Mouse (Mus musculus): Measurements from ENCODE around the gene Abo. TPM values are rescaled to one million over a fixed set of nuclear protein-coding genes. Genes with fewer than 3 reads are reported as not detected.
"Not testable (repeated sequence)": the region's sequence is repeated elsewhere in the genome, so short reads cannot be mapped to it uniquely, and the experiment has no call there.

Abo gene
- polyA plus RNA-seq, 1 experiment from 2014 or later = not detected

- H3K4me2 ChIP-seq (ENCODE audit: low read length) = no peak overlapping the region
- 88% methylated on average over 4 of the region's 4 CpGs for WGBS
- no peak overlapping the region for H3K27ac ChIP-seq (ENCODE audit: low read depth, low read length)
- H3K9ac ChIP-seq (ENCODE audit: low read length) = no peak overlapping the region
- H3K4me1 ChIP-seq (ENCODE audit: control insufficient read depth, insufficient read depth, low read length) = no peaks in the 10 kb centered on the region
- no peak for DNase-seq (ENCODE audit: low spot score)
- no peak for ATAC-seq
- H3K27me3 ChIP-seq (replicated peaks; ENCODE audit: control insufficient read depth, insufficient read depth, low read length) = no peaks in the 10 kb centered on the region
- H3K4me3 ChIP-seq (ENCODE audit: low read depth, low read length) = no peak overlapping the region
- H3K36me3 ChIP-seq (ENCODE audit: control insufficient read depth, insufficient read depth, low read length) = peaks cover 83% of the 10 kb centered on the region
- H3K9me3 ChIP-seq (replicated peaks; ENCODE audit: control insufficient read depth, low read length) = no peaks in the 10 kb centered on the region
These were observed 31.1 kb upstream of the Abo start for GRCm38 (mm10) chr2:26895898-26896297.

GRCm38 (mm10) chr2:26886170-26886569, 21.4 kb upstream of the Abo start:
- WGBS = 49% methylated on average over 4 of the region's 4 CpGs
- not testable (repeated sequence) for H3K4me2 ChIP-seq (ENCODE audit: low read length); ATAC-seq

GRCm38 (mm10) chr2:26885541-26885940, 20.8 kb upstream of the Abo start:
- H3K4me3 ChIP-seq (ENCODE audit: low read depth, low read length); H3K9ac ChIP-seq (ENCODE audit: low read length); ATAC-seq; H3K27me3 ChIP-seq (replicated peaks; ENCODE audit: control insufficient read depth, insufficient read depth, low read length); DNase-seq (ENCODE audit: low spot score); H3K4me2 ChIP-seq (ENCODE audit: low read length); H3K27ac ChIP-seq (ENCODE audit: low read depth, low read length); H3K9me3 ChIP-seq (replicated peaks; ENCODE audit: control insufficient read depth, low read length); H3K4me1 ChIP-seq (ENCODE audit: control insufficient read depth, insufficient read depth, low read length): not testable (repeated sequence)
- H3K36me3 ChIP-seq (ENCODE audit: control insufficient read depth, insufficient read depth, low read length) = peaks cover 18% of the 10 kb centered on the region
- 76% methylated on average over 2 of the region's 2 CpGs for WGBS

More at GRCm38 (mm10) chr2:26886170-26886569, 21.4 kb upstream of the Abo start:
- not testable (repeated sequence) for DNase-seq (ENCODE audit: low spot score); H3K4me1 ChIP-seq (ENCODE audit: control insufficient read depth, insufficient read depth, low read length); H3K4me3 ChIP-seq (ENCODE audit: low read depth, low read length); H3K27me3 ChIP-seq (replicated peaks; ENCODE audit: control insufficient read depth, insufficient read depth, low read length); H3K9me3 ChIP-seq (replicated peaks; ENCODE audit: control insufficient read depth, low read length); H3K27ac ChIP-seq (ENCODE audit: low read depth, low read length); H3K9ac ChIP-seq (ENCODE audit: low read length)
- peaks cover 24% of the 10 kb centered on the region for H3K36me3 ChIP-seq (ENCODE audit: control insufficient read depth, insufficient read depth, low read length)

- Histone ChIP-seq H3K4me2 (ENCODE audit: low read length) (no peak overlapping the region), H3K27ac (ENCODE audit: low read depth, low read length) (no peak overlapping the region), H3K4me3 (ENCODE audit: low read depth, low read length) (no peak overlapping the region), H3K9ac (ENCODE audit: low read length) (no peak overlapping the region), H3K4me1 (ENCODE audit: control insufficient read depth, insufficient read depth, low read length) (no peaks in the 10 kb centered on the region), H3K36me3 (ENCODE audit: control insufficient read depth, insufficient read depth, low read length) (no peaks in the 10 kb centered on the region), H3K27me3 (replicated peaks; ENCODE audit: control insufficient read depth, insufficient read depth, low read length) (no peaks in the 10 kb centered on the region), H3K9me3 (replicated peaks; ENCODE audit: control insufficient read depth, low read length) (no peaks in the 10 kb centered on the region)
- DNase-seq (ENCODE audit: low spot score) = no peak
- ATAC-seq = no peak
These were observed 13.8 kb upstream of the Abo start for GRCm38 (mm10) chr2:26878571-26878970.

GRCm38 (mm10) chr2:26870666-26871065, 5.9 kb upstream of the Abo start:
- DNase-seq (ENCODE audit: low spot score) (no peak), ATAC-seq (no peak)
- H3K4me1 ChIP-seq (ENCODE audit: control insufficient read depth, insufficient read depth, low read length) = no peaks in the 10 kb centered on the region
- H3K4me2 ChIP-seq (ENCODE audit: low read length) = no peak overlapping the region
- no peaks in the 10 kb centered on the region for H3K36me3 ChIP-seq (ENCODE audit: control insufficient read depth, insufficient read depth, low read length)
- no peak overlapping the region for H3K4me3 ChIP-seq (ENCODE audit: low read depth, low read length)
- H3K9me3 ChIP-seq (replicated peaks; ENCODE audit: control insufficient read depth, low read length) = no peaks in the 10 kb centered on the region
- WGBS = 75% methylated on average over 6 of the region's 6 CpGs
- no peaks in the 10 kb centered on the region for H3K27me3 ChIP-seq (replicated peaks; ENCODE audit: control insufficient read depth, insufficient read depth, low read length)
- no peak overlapping the region for H3K27ac ChIP-seq (ENCODE audit: low read depth, low read length)
- no peak overlapping the region for H3K9ac ChIP-seq (ENCODE audit: low read length)

GRCm38 (mm10) chr2:26862856-26863255, 1.9 kb downstream of the Abo start:
- no peak overlapping the region for H3K9ac ChIP-seq (ENCODE audit: low read length)
- no peaks in the 10 kb centered on the region for H3K27me3 ChIP-seq (replicated peaks; ENCODE audit: control insufficient read depth, insufficient read depth, low read length)
- no peaks in the 10 kb centered on the region for H3K36me3 ChIP-seq (ENCODE audit: control insufficient read depth, insufficient read depth, low read length)
- no peaks in the 10 kb centered on the region for H3K4me1 ChIP-seq (ENCODE audit: control insufficient read depth, insufficient read depth, low read length)
- H3K27ac ChIP-seq (ENCODE audit: low read depth, low read length) = no peak overlapping the region
- no peaks in the 10 kb centered on the region for H3K9me3 ChIP-seq (replicated peaks; ENCODE audit: control insufficient read depth, low read length)
- DNase-seq (ENCODE audit: low spot score) = no peak
- no peak overlapping the region for H3K4me2 ChIP-seq (ENCODE audit: low read length)
- ATAC-seq = no peak
- H3K4me3 ChIP-seq (ENCODE audit: low read depth, low read length) = no peak overlapping the region
- WGBS = 80% methylated on average over 3 of the region's 3 CpGs

- Histone ChIP-seq H3K9ac (ENCODE audit: low read length) (no peak overlapping the region), H3K4me3 (ENCODE audit: low read depth, low read length) (no peak overlapping the region), H3K27me3 (replicated peaks; ENCODE audit: control insufficient read depth, insufficient read depth, low read length) (no peaks in the 10 kb centered on the region), H3K9me3 (replicated peaks; ENCODE audit: control insufficient read depth, low read length) (no peaks in the 10 kb centered on the region; the same call in 1 of the 2 replicates), H3K4me2 (ENCODE audit: low read length) (no peak overlapping the region), H3K36me3 (ENCODE audit: control insufficient read depth, insufficient read depth, low read length) (no peaks in the 10 kb centered on the region), H3K4me1 (ENCODE audit: control insufficient read depth, insufficient read depth, low read length) (no peaks in the 10 kb centered on the region), H3K27ac (ENCODE audit: low read depth, low read length) (no peak overlapping the region)
- WGBS = 51% methylated on average over 2 of the region's 2 CpGs
- ATAC-seq (no peak), DNase-seq (ENCODE audit: low spot score) (peak; percentile 29)
These were observed 17.1 kb downstream of the Abo start for GRCm38 (mm10) chr2:26847706-26848105.

- ATAC-seq (no peak), DNase-seq (ENCODE audit: low spot score) (no peak)
- no peak overlapping the region for H3K4me2 ChIP-seq (ENCODE audit: low read length)
- H3K36me3 ChIP-seq (ENCODE audit: control insufficient read depth, insufficient read depth, low read length) = no peaks in the 10 kb centered on the region
- no peak overlapping the region for H3K9ac ChIP-seq (ENCODE audit: low read length)
- 88% methylated on average over 2 of the region's 2 CpGs for WGBS
- H3K27ac ChIP-seq (ENCODE audit: low read depth, low read length) = no peak overlapping the region
- no peaks in the 10 kb centered on the region for H3K4me1 ChIP-seq (ENCODE audit: control insufficient read depth, insufficient read depth, low read length)
- no peaks in the 10 kb centered on the region for H3K27me3 ChIP-seq (replicated peaks; ENCODE audit: control insufficient read depth, insufficient read depth, low read length)
- no peak overlapping the region for H3K4me3 ChIP-seq (ENCODE audit: low read depth, low read length)
- H3K9me3 ChIP-seq (replicated peaks; ENCODE audit: control insufficient read depth, low read length) = no peaks in the 10 kb centered on the region
These were observed 32.3 kb downstream of the Abo start for GRCm38 (mm10) chr2:26832478-26832877.

- Histone ChIP-seq H3K9ac (ENCODE audit: low read length) (no peak overlapping the region), H3K4me3 (ENCODE audit: low read depth, low read length) (no peak overlapping the region), H3K4me1 (ENCODE audit: control insufficient read depth, insufficient read depth, low read length) (no peaks in the 10 kb centered on the region), H3K27ac (ENCODE audit: low read depth, low read length) (no peak overlapping the region), H3K4me2 (ENCODE audit: low read length) (no peak overlapping the region), H3K36me3 (ENCODE audit: control insufficient read depth, insufficient read depth, low read length) (no peaks in the 10 kb centered on the region), H3K9me3 (replicated peaks; ENCODE audit: control insufficient read depth, low read length) (no peaks in the 10 kb centered on the region), H3K27me3 (replicated peaks; ENCODE audit: control insufficient read depth, insufficient read depth, low read length) (no peaks in the 10 kb centered on the region)
- ATAC-seq = no peak
- no peak for DNase-seq (ENCODE audit: low spot score)
- 93% methylated on average over 1 of the region's 1 CpGs for WGBS
These were observed 36.7 kb downstream of the Abo start for GRCm38 (mm10) chr2:26828047-26828446.
